Mouse (Mus musculus) forebrain, embryonic 14.5 days (tissue): ENCODE results near the gene Gm3776. TPM values are rescaled to one million over a fixed set of nuclear protein-coding genes. Genes with fewer than 3 reads are reported as not detected.
"Not testable (repeated sequence)": the region's sequence is repeated elsewhere in the genome, so short reads cannot be mapped to it uniquely, and the experiment has no call there.

Experiments used
- ATAC-seq: fragments of 200-750 bp; cut with Nextera tagmentation; 2 replicates; pipeline ENCODE4 v1.8.0; 2017; ENCODE audit warnings: mild to moderate bottlenecking, moderate library complexity
- DNase-seq: peaks from one replicate; pipeline ENCODE4 v3.0.0-alpha.2; 2015; ENCODE audit warnings: low spot score
- H3K27ac ChIP-seq: fragments of 300-500 bp; sonication (generic); 2 replicates; pipeline ENCODE4 v1.5.1; 2014; ENCODE audit warnings: low read depth, mild to moderate bottlenecking, control low read depth, low read length, moderate library complexity
- H3K27me3 ChIP-seq: fragments of 300-500 bp; sonication (generic); replicated peaks from 2 replicates; pipeline ENCODE4 v1.6.1; 2014; ENCODE audit warnings: low read length, control low read depth, mixed read lengths; ENCODE audit not compliant: control insufficient read depth, insufficient read depth
- H3K36me3 ChIP-seq: fragments of 300-500 bp; sonication (generic); 2 replicates; pipeline ENCODE4 v1.6.1; 2014; ENCODE audit warnings: low read length, control low read depth; ENCODE audit not compliant: control insufficient read depth, insufficient read depth
- H3K4me1 ChIP-seq: fragments of 300-500 bp; sonication (generic); 2 replicates; pipeline ENCODE4 v1.6.1; 2014; ENCODE audit warnings: antibody characterized with exemption, low read length, control low read depth; ENCODE audit not compliant: control insufficient read depth, insufficient read depth
- H3K4me2 ChIP-seq: fragments of 300-500 bp; sonication (generic); 2 replicates; pipeline ENCODE4 v1.6.1; 2014; ENCODE audit warnings: mild to moderate bottlenecking, control low read depth, low read length
- H3K4me3 ChIP-seq: fragments of 300-500 bp; sonication (generic); 2 replicates; pipeline ENCODE4 v1.5.1; 2014; ENCODE audit warnings: low read depth, low read length, control low read depth
- H3K9ac ChIP-seq: fragments of 300-500 bp; sonication (generic); 2 replicates; pipeline ENCODE4 v1.6.1; 2014; ENCODE audit warnings: mild to moderate bottlenecking, low read length, control low read depth, moderate library complexity
- H3K9me3 ChIP-seq: fragments of 300-500 bp; sonication (generic); replicated peaks from 2 replicates; pipeline ENCODE4 v1.6.1; 2016; ENCODE audit warnings: low read length, control low read depth, mixed read lengths; ENCODE audit not compliant: control insufficient read depth
- WGBS: fragments of 180-500 bp; shearing (Covaris S2); extraction: QIAGEN DNeasy Blood & Tissue Kit; methylation state at CpG from one replicate; pipeline ENCODE4 v1.1.7; 2014; 5-methylcytosine and 5-hydroxymethylcytosine counted together
- polyA plus RNA-seq: library from polyadenylated mRNA; unstranded; fragments of >200 nt; fragmentation: Nextera tagmentation; extraction: Ambion mirVana; gene quantifications from 2 replicates; pipeline ENCODE4 v1.2.1, GENCODE M21; 2014

Gene Gm3776
- polyA plus RNA-seq, 1 experiment from 2014 or later = not detected

- 79% methylated on average over 3 of the region's 3 CpGs for WGBS
Measured at GRCm38 (mm10) chr9:78308122-78308521, 51.2 kb downstream of the Gm3776 start.

GRCm38 (mm10) chr9:78314696-78315095 lies 57.8 kb downstream of the Gm3776 start, which contains the start of gene Omt2a:
TSS of gene Omt2a (minus strand) at chr9:78314796.
- no peak for DNase-seq
- Histone ChIP-seq H3K9me3 (no peaks in the 10 kb centered on the region), H3K36me3 (no peaks in the 10 kb centered on the region), H3K4me2 (no peak within 1 kb of the TSS), H3K4me3 (no peak within 1 kb of the TSS), H3K27me3 (no peaks in the 10 kb centered on the region), H3K4me1 (no peaks in the 10 kb centered on the region), H3K27ac (no peak within 1 kb of the TSS), H3K9ac (no peak within 1 kb of the TSS)
- WGBS = 74% methylated on average over 2 of the region's 2 CpGs
- ATAC-seq = no peak

More at GRCm38 (mm10) chr9:78308122-78308521, 51.2 kb downstream of the Gm3776 start:
- H3K36me3 ChIP-seq, H3K9ac ChIP-seq, H3K27ac ChIP-seq, H3K9me3 ChIP-seq, ATAC-seq, H3K4me3 ChIP-seq, H3K27me3 ChIP-seq, DNase-seq, H3K4me2 ChIP-seq, H3K4me1 ChIP-seq: not testable (repeated sequence)

Other genes starting within 250 kb of the Gm3776 start
- not detected in 2 replicates for gene Gcm1, start 205.2 kb upstream of the Gm3776 start, polyA plus RNA-seq
- gene Fbxo9, start 148.1 kb upstream of the Gm3776 start, polyA plus RNA-seq = 50.3 and 53.0 TPM in 2 replicates
- gene Ick, start 147.9 kb upstream of the Gm3776 start, polyA plus RNA-seq = 30.6 and 33.8 TPM in 2 replicates
- gene Gsta4, start 74.4 kb upstream of the Gm3776 start, polyA plus RNA-seq = 22.2 and 24.1 TPM in 2 replicates
- gene Gsta1, start 26.5 kb upstream of the Gm3776 start, polyA plus RNA-seq = not detected in 2 replicates
- not detected in 2 replicates for gene Gm10639, start 32.8 kb downstream of the Gm3776 start, polyA plus RNA-seq
- gene Omt2a, start 57.7 kb downstream of the Gm3776 start, polyA plus RNA-seq = not detected in 2 replicates
- gene Omt2b, start 70.5 kb downstream of the Gm3776 start, polyA plus RNA-seq = not detected in 2 replicates
- gene Gsta2, start 98.7 kb downstream of the Gm3776 start, polyA plus RNA-seq = not detected in 2 replicates
- 2.1 and 2.8 TPM in 2 replicates for gene Dppa5a, start 111.0 kb downstream of the Gm3776 start, polyA plus RNA-seq
- gene Ooep, start 121.6 kb downstream of the Gm3776 start, polyA plus RNA-seq = 5.6 and 7.3 TPM in 2 replicates
- 0.08 TPM in 1 of 2 replicates, not detected in the other for gene Ddx43, start 138.6 kb downstream of the Gm3776 start, polyA plus RNA-seq
- gene Cgas, start 186.1 kb downstream of the Gm3776 start, polyA plus RNA-seq = 0.50 and 0.51 TPM in 2 replicates
- 23.0 and 25.5 TPM in 2 replicates for gene Mto1, start 191.1 kb downstream of the Gm3776 start, polyA plus RNA-seq
- 0.52 and 0.56 TPM in 2 replicates for gene Gm17324, start 191.7 kb downstream of the Gm3776 start, polyA plus RNA-seq
- gene Eef1a1, start 232.0 kb downstream of the Gm3776 start, polyA plus RNA-seq = 4,517 and 5,265 TPM in 2 replicates